Mouse (Mus musculus): ENCODE data around the gene Vwa1.
A peak's percentile ranks its signal among the peaks of the same experiment; 100 is the strongest.
"Not testable (repeated sequence)": the region's sequence is repeated elsewhere in the genome, so short reads cannot be mapped to it uniquely, and the experiment has no call there.

Vwa1 gene

GRCm38 (mm10) chr4:155774280-155774754 is at the start of gene Vwa1:
Vwa1 (minus strand) TSS chr4:155774698.
- peak; percentile 83 to 85 for DNase-seq (ENCODE audit: low spot score in 2 of 2)

- no peak for DNase-seq (ENCODE audit: low spot score in 2 of 2)
These were observed 48.9 kb upstream of the Vwa1 start for GRCm38 (mm10) chr4:155823443-155823842.

- no peak for DNase-seq (ENCODE audit: low spot score in 2 of 2)
These were observed 46.5 kb upstream of the Vwa1 start for GRCm38 (mm10) chr4:155821025-155821424.

- DNase-seq (ENCODE audit: low spot score in 2 of 2): no peak
These were observed 43.0 kb upstream of the Vwa1 start for GRCm38 (mm10) chr4:155817533-155817932.

- DNase-seq (ENCODE audit: low spot score in 2 of 2): no peak
These were observed 38.2 kb upstream of the Vwa1 start for GRCm38 (mm10) chr4:155812665-155813181.

GRCm38 (mm10) chr4:155811929-155812664 is 37.6 kb upstream of the Vwa1 start, which contains the start of gene Ccnl2:
Ccnl2 (plus strand) TSS chr4:155812489.
- peak; percentile 91 to 93 for DNase-seq (ENCODE audit: low spot score in 2 of 2)

- no peak for DNase-seq (ENCODE audit: low spot score in 2 of 2)
These were observed 33.3 kb upstream of the Vwa1 start for GRCm38 (mm10) chr4:155807841-155808240.

GRCm38 (mm10) chr4:155803340-155804041 is 29.0 kb upstream of the Vwa1 start:
- peak; percentile 89 for DNase-seq (ENCODE audit: low spot score in 2 of 2)

- no peak for DNase-seq (ENCODE audit: low spot score in 2 of 2)
These were observed 28.3 kb upstream of the Vwa1 start, which contains the start of gene Mrpl20 for GRCm38 (mm10) chr4:155802741-155803339. Mrpl20 (plus strand) TSS chr4:155802878.

- no peak for DNase-seq (ENCODE audit: low spot score in 2 of 2)
These were observed 27.6 kb upstream of the Vwa1 start for GRCm38 (mm10) chr4:155802075-155802474.

GRCm38 (mm10) chr4:155793730-155794129 is 19.2 kb upstream of the Vwa1 start:
- DNase-seq (ENCODE audit: low spot score in 2 of 2): no peak

- no peak for DNase-seq (ENCODE audit: low spot score in 2 of 2)
These were observed 16.9 kb upstream of the Vwa1 start for GRCm38 (mm10) chr4:155791240-155791933.

- DNase-seq (ENCODE audit: low spot score in 2 of 2): no peak
These were observed 16.2 kb upstream of the Vwa1 start for GRCm38 (mm10) chr4:155790650-155791161.

GRCm38 (mm10) chr4:155790021-155790489 is 15.6 kb upstream of the Vwa1 start, which contains the start of gene Ankrd65:
Ankrd65 (plus strand) TSS chr4:155790439.
- no peak for DNase-seq (ENCODE audit: low spot score in 2 of 2)

- not testable (repeated sequence) for DNase-seq (ENCODE audit: low spot score in 2 of 2)
These were observed 14.3 kb upstream of the Vwa1 start for GRCm38 (mm10) chr4:155788833-155789232.

- no peak for DNase-seq (ENCODE audit: low spot score in 2 of 2)
These were observed 13.8 kb upstream of the Vwa1 start for GRCm38 (mm10) chr4:155788300-155788699.

- DNase-seq (ENCODE audit: low spot score in 2 of 2): no peak
These were observed 11.3 kb upstream of the Vwa1 start, which contains the start of gene Tmem88b for GRCm38 (mm10) chr4:155785819-155786218. Tmem88b (minus strand) TSS chr4:155785874.

GRCm38 (mm10) chr4:155785246-155785645 is 10.7 kb upstream of the Vwa1 start:
- no peak for DNase-seq (ENCODE audit: low spot score in 2 of 2)

- peak in 1 of 2 experiments; percentile 62 for DNase-seq (ENCODE audit: low spot score in 2 of 2)
These were observed 9.7 kb upstream of the Vwa1 start for GRCm38 (mm10) chr4:155784081-155784701.

- DNase-seq (ENCODE audit: low spot score in 2 of 2): no peak
These were observed 9.1 kb upstream of the Vwa1 start for GRCm38 (mm10) chr4:155783486-155784080.
